Mouse (Mus musculus): Measurements from ENCODE around the gene Zkscan3.

The Zkscan3 gene

GRCm38 (mm10) chr13:21402287-21402846 lies at the start of gene Zkscan3:
Gene Zkscan3 (minus strand): TSS chr13:21402755.
- peak; percentile 84 for DNase-seq (ENCODE audit: low read depth)

GRCm38 (mm10) chr13:21447856-21448614 lies 45.5 kb upstream of the Zkscan3 start:
- no peak for DNase-seq (ENCODE audit: low read depth)

DNA sequence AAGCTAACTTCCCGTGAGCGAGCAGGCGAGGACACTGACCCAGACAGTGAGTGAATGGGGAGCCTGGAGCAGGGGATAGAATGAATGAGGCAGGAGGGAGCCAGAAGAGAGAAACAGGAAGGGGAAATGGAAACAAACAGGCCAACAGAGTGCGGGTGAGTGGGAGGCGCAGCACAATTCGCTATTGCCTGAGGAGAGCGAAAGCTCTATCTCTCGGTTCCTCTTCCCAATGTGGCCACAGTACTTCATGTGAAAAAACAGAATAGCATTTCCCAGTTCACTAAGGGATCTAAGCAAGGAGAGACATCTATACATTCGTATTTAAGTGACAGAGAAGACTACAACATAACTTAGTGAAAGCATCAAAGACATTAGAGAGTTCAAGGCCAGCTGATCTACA lies 44.2 kb upstream of the Zkscan3 start:
- no peak for DNase-seq (ENCODE audit: low read depth)

GRCm38 (mm10) chr13:21441207-21441572 lies 38.6 kb upstream of the Zkscan3 start:
- no peak for DNase-seq (ENCODE audit: low read depth)

GRCm38 (mm10) chr13:21440503-21441206 lies 38.1 kb upstream of the Zkscan3 start, which contains the start of gene Pgbd1:
Gene Pgbd1 (minus strand): TSS chr13:21441058.
- DNase-seq (ENCODE audit: low read depth): no peak

DNA sequence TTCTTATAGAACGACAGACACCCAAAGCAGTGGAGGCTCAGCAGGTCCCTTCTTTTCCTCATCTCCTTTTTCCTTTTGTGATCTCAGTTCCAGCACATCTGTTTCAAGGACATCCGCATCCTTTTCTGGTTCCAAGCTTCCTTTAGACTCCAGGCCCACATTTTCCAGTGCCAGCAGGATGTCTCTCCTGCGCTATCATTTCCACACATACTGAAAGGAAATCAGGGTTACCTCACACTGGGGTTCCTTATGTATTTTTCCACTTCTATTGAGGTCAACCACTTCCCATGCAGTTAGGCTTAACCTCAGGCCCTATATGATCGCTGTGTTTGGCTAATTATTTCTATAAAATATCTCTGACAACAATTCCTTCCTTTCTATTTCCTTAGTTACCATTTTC lies 32.9 kb upstream of the Zkscan3 start:
- DNase-seq (ENCODE audit: low read depth): peak; percentile 86

GRCm38 (mm10) chr13:21427631-21428030 lies 25.1 kb upstream of the Zkscan3 start:
- DNase-seq (ENCODE audit: low read depth): no peak

- peak; percentile 65 for DNase-seq (ENCODE audit: low read depth)
Observed at GRCm38 (mm10) chr13:21423301-21423700, 20.7 kb upstream of the Zkscan3 start.

DNA sequence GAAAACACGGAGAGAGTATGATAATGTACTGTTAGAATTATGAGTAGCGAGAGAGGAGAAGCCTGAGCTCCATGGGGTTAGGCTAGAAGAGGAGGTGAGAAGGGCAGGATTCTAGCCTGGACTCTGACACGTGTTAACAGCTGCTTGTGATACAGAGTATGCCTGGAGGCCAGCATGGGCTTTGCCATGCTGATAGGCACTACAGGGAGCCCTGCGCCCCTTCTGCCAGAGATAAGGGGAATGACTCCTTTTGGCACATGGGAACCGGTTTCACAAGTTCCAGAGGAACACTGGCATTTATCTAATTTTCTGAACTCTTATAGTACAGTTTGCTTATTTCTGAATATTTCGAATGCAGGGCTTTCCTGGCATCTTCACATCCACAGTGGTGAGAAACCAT lies 16.3 kb upstream of the Zkscan3 start:
- DNase-seq (ENCODE audit: low read depth): no peak

DNA sequence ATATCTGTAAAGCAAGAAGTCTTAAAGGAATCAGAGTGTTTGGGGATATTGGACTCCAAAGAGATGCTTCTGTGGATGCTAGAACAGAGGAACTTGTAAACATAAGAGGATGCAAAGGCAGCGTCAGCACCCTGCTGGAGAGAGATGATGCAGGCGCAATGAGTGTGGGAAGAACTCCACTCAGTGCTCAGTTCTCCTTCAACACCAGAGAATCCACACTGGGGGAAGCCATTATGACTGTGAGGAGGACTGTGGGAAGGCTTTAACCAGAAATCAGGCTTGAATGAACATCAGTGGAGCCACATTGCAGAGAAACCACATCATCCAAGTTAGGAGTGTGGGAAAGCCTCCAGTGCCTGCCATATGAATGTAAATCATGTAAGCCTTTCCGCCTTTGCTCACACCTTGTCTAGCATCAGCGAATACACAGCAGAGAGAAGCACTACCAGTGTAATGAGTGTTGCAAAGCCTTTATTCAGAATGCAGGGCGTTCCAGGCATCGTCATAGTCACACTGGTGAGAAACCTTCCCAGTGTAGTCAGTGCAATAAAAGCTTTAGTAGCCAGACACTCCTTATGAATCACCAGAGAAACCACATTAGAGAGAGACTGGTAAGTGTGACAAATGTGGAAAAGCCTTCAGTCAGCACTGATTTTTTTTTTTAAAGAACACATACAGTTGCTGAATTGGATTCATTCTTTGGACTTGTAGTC lies 14.9 kb upstream of the Zkscan3 start:
- DNase-seq (ENCODE audit: low read depth): peak; percentile 18

GRCm38 (mm10) chr13:21415750-21416149 lies 13.2 kb upstream of the Zkscan3 start:
- peak; percentile 62 for DNase-seq (ENCODE audit: low read depth)

DNA sequence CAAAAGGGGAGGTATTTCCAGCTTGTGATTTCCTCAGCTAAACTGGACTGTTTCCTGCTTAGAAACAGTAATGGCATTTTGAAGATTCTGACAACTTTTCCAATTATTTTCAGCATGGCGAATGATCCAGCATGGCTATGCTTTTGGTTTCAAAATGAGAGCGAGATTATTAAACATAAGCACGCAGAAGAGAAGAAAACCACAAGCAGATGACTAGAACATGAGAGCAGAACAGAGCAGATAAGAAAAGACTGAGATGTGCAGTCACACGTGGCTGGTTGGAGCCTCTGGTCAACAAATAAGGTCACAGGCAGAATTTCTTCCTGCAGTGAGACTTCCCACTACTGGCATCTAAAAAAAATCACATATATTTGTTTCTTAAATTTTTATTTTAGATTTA lies 12.7 kb upstream of the Zkscan3 start:
- peak; percentile 58 for DNase-seq (ENCODE audit: low read depth)

DNA sequence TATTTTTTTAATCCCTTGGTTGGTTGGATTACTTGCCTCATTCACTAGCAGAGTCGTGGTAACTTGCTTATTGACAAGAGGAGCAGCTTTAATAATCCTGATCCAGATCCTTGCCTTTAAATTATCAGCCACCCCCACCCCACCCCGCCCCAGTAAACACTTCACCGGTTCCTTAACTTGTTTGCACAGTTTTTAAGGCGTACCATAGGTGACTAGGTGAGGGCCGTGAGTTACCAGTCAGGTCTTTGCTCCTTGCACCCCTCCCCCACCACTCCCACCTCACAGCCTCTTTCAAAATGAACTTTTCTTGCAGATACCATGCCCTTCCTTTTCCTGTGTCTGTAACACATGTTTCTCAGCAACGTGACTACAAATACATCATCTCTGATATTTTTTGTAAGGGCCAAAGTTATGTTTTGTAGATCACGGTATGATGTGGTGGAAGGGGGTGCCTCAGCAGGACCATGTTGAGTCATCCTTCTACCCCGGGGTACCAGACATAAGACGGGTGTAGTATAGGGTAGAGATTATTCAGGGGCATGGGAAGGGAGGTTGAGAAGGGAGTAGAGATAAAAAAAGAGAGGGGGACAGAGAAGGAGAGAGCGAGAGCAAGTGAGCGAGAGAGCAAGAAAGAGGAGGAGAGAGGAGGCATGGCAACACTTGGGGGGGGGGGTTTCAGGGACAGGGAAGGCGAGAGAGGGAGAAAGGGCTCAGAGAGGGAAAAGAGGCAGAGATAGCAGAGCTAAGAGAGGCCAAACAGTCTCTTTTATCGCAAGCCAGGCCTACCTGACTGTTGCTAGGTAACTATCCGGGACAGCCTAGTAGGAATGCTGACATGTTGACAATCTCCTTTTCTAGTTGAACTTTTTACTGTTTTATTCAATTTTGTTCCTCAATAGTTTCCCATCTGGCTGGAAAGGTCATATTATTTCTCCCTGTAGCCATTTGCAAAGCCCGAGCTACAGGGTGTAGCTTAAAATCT lies 12.0 kb upstream of the Zkscan3 start:
- no peak for DNase-seq (ENCODE audit: low read depth)

DNA sequence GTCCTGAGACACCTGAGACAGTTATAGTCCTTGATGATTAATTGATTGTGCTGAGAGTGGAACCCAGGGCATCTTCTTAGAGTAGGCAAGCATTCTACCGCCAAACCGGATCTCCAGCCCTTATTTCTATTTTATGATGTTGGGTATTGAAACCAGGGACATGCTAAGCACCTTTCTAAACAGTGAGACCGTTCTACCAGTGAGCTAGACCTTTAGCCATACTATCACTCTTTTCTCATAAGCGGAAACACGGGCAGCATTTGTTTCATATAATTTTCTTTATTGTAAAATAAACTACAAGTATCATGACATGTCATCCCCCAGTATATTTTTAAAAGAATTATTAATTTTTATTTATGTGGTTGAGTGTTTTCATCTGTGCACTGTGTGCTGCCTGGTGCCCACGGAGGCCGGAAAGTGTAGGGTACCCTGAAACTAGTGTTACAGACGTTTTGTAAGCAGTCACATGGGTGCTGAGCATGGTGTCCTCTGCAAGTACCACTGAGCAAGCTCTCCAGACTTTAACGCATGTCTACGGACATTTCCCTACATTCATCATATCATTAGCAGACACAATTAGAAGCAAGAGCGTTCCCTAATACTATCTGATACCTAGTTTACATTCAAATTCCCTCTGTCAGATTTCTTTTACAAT lies 6.4 kb upstream of the Zkscan3 start:
- DNase-seq (ENCODE audit: low read depth): no peak

DNA sequence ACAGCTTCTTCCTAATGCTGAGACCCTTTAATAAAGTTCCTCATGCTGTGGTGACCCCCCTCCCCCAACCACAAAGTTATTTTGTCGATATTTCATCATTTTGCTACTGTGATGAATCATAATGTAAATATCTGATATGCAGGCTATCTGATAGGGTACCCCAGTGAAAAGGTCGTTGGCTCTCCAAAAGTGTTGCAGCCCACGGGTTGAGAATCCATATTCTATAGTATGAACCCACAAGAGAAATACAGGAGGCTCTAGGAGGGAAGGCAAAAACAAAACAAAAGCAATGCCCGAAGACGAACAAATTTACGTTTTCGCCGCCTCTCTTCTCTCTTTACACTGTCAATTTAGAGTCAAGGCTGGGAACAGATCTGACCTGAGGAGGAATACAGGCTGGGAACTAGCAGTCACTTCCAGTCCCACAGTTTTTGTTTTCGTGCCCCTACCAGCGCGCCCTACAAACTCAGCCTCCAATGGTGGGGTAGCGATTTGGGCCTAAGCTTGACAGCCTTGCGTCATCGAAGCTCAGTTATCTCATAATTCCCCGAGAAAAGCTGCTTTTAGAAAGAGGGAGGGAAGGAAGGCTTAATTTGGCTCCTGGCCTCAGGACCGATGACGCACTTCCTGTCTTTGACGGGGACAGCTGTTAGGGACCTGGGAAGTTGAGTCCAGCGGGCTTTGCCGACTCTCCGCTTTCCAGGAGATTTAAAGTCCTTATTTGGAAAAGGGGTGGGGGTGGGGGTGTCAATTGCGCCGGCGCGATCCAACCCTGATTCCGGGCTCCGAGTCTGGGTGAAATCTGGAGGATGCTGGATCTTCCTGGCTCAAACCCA lies 5.6 kb upstream of the Zkscan3 start:
- DNase-seq (ENCODE audit: low read depth): peak; percentile 36

DNA sequence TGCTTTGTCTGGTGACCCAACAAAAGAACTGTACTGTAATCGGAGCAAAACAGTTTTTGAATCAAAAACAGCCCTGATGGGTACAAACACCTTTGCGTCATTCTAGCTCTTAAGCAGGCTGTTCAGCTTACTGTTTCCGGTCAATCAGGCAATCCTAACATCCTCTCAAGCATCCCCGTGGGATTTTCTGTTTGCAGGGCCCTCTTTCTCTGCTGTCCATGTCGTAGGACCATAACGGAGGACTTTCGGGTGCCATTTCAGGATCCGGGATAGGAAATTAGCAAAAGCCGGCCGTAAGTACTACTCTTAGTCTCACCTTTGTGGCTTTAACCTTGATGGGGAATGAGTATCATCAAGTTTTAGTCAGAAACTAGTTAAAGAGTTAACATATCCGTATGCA lies 4.8 kb upstream of the Zkscan3 start:
- no peak for DNase-seq (ENCODE audit: low read depth)

DNA sequence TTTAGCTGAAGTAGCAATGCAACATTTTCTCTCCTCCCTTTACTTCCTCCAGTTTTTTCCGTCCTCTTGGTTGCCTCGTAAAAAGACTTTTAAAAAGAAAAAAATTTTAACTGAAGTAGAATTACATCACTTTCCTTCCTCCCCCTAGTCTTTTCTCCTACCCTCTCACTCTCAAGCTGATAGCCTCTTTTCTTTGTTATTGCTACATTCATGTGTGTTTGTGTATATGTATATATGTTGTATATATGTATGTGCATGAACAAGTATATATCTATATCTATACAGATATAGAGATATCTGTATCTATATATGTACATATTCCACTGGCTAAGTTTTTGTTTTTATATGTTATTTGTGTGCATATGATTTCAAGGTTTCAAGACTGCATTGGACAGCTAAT lies 293 bp upstream of the Zkscan3 start:
- no peak for DNase-seq (ENCODE audit: low read depth)

GRCm38 (mm10) chr13:21401636-21402286 lies 794 bp downstream of the Zkscan3 start:
- DNase-seq (ENCODE audit: low read depth): peak; percentile 29

GRCm38 (mm10) chr13:21401166-21401565 lies 1.4 kb downstream of the Zkscan3 start:
- no peak for DNase-seq (ENCODE audit: low read depth)

All from 416B (cell line).